Mouse (Mus musculus) midbrain, embryonic 15.5 days (tissue): ENCODE measurements at regions not wholly inside any gene's neighbourhood (a gene's known extent, or its start where the extent isn't known, plus 50 kb on each side); places are given as distances from the start of the nearest gene placed in this dataset.

Experiments
- ATAC-seq: fragments of 200-750 bp; cut with Nextera tagmentation; replicated peaks from 2 replicates; pipeline ENCODE4 v1.8.0; 2017; ENCODE audit warnings: moderate TSS enrichment
- H3K27ac ChIP-seq: fragments of 300-500 bp; sonication (generic); 2 replicates; pipeline ENCODE4 v1.5.1; 2015; ENCODE audit warnings: mild to moderate bottlenecking, inconsistent platforms
- H3K27me3 ChIP-seq: fragments of 300-500 bp; sonication (generic); replicated peaks from 2 replicates; pipeline ENCODE4 v1.6.1; 2015; ENCODE audit warnings: inconsistent platforms
- H3K36me3 ChIP-seq: fragments of 300-500 bp; sonication (generic); replicated peaks from 2 replicates; pipeline ENCODE4 v1.6.1; 2015; ENCODE audit warnings: inconsistent platforms
- H3K4me1 ChIP-seq: fragments of 300-500 bp; sonication (generic); 2 replicates; pipeline ENCODE4 v1.6.1; 2015; ENCODE audit warnings: inconsistent platforms
- H3K4me2 ChIP-seq: fragments of 300-500 bp; sonication (generic); 2 replicates; pipeline ENCODE4 v1.6.1; 2015; ENCODE audit warnings: inconsistent platforms, mild to moderate bottlenecking, moderate library complexity
- H3K4me3 ChIP-seq: fragments of 300-500 bp; sonication (generic); 2 replicates; pipeline ENCODE4 v1.5.1; 2015; ENCODE audit warnings: mild to moderate bottlenecking, inconsistent platforms
- H3K9ac ChIP-seq: fragments of 300-500 bp; sonication (generic); 2 replicates; pipeline ENCODE4 v1.6.1; 2015; ENCODE audit warnings: mild to moderate bottlenecking, inconsistent platforms
- H3K9me3 ChIP-seq: fragments of 300-500 bp; sonication (generic); 2 replicates; pipeline ENCODE4 v1.6.1; 2016; ENCODE audit warnings: inconsistent platforms
- WGBS: fragments of 180-500 bp; shearing (Covaris S2); methylation state at CpG from one replicate; pipeline ENCODE4 v1.1.7; 2015; ENCODE audit warnings: mixed read lengths; 5-methylcytosine and 5-hydroxymethylcytosine counted together

GRCm38 (mm10) chr4:29034406-29034805 is 221.5 kb downstream of the Epha7 start:
- 100% methylated on average over 1 of the region's 1 CpGs for WGBS
- ATAC-seq, result no peak
- H3K27ac ChIP-seq, result no peak overlapping the region
- no peaks in the 10 kb centered on the region for H3K36me3 ChIP-seq
- no peaks in the 10 kb centered on the region for H3K9me3 ChIP-seq
- no peaks in the 10 kb centered on the region for H3K4me1 ChIP-seq
- H3K9ac ChIP-seq, result no peak overlapping the region
- no peak overlapping the region for H3K4me2 ChIP-seq
- H3K27me3 ChIP-seq, result no peaks in the 10 kb centered on the region
- H3K4me3 ChIP-seq, result no peak overlapping the region

GRCm38 (mm10) chr4:29039993-29040392 is 227.1 kb downstream of the Epha7 start:
- WGBS, result 37% methylated on average over 1 of the region's 1 CpGs
- Histone ChIP-seq H3K4me1 (no peaks in the 10 kb centered on the region), H3K4me2 (no peak overlapping the region), H3K27me3 (no peaks in the 10 kb centered on the region), H3K9me3 (no peaks in the 10 kb centered on the region), H3K36me3 (no peaks in the 10 kb centered on the region), H3K9ac (no peak overlapping the region), H3K4me3 (no peak overlapping the region), H3K27ac (no peak overlapping the region)
- ATAC-seq, result no peak

- WGBS, result 57% methylated on average over 12 of the region's 12 CpGs
- H3K27me3 ChIP-seq, result no peaks in the 10 kb centered on the region
- ATAC-seq, result no peak
- H3K27ac ChIP-seq, result no peak overlapping the region
- no peaks in the 10 kb centered on the region for H3K9me3 ChIP-seq
- no peak overlapping the region for H3K9ac ChIP-seq
- H3K36me3 ChIP-seq, result no peaks in the 10 kb centered on the region
- H3K4me3 ChIP-seq, result no peak overlapping the region
- H3K4me2 ChIP-seq, result no peak overlapping the region
- H3K4me1 ChIP-seq, result 0 out of 2 replicates have a peak, but pooled peaks cover 3% of the 10 kb centered on the region
Measured at GRCm38 (mm10) chr4:29068678-29069621, 256.0 kb downstream of the Epha7 start.

- ATAC-seq, result no peak
- H3K36me3 ChIP-seq, result no peaks in the 10 kb centered on the region
- H3K9ac ChIP-seq, result no peak overlapping the region
- no peak overlapping the region for H3K27ac ChIP-seq
- no peak overlapping the region for H3K4me3 ChIP-seq
- no peaks in the 10 kb centered on the region for H3K9me3 ChIP-seq
- no peaks in the 10 kb centered on the region for H3K27me3 ChIP-seq
- H3K4me2 ChIP-seq, result no peak overlapping the region
- H3K4me1 ChIP-seq, result no peaks in the 10 kb centered on the region
Measured at GRCm38 (mm10) chr4:29074204-29074603, 261.3 kb downstream of the Epha7 start.

GRCm38 (mm10) chr4:29074851-29075250 is 261.9 kb downstream of the Epha7 start:
- ATAC-seq, result no peak
- Histone ChIP-seq H3K27me3 (no peaks in the 10 kb centered on the region), H3K4me1 (no peaks in the 10 kb centered on the region), H3K36me3 (no peaks in the 10 kb centered on the region), H3K4me3 (no peak overlapping the region), H3K9me3 (no peaks in the 10 kb centered on the region), H3K4me2 (no peak overlapping the region), H3K27ac (no peak overlapping the region), H3K9ac (no peak overlapping the region)
- 91% methylated on average over 3 of the region's 3 CpGs for WGBS

GRCm38 (mm10) chr4:29076683-29077082 is 263.8 kb downstream of the Epha7 start:
- Histone ChIP-seq H3K4me3 (no peak overlapping the region), H3K27ac (no peak overlapping the region), H3K4me2 (no peak overlapping the region), H3K27me3 (no peaks in the 10 kb centered on the region), H3K9ac (no peak overlapping the region), H3K4me1 (no peaks in the 10 kb centered on the region), H3K36me3 (no peaks in the 10 kb centered on the region), H3K9me3 (no peaks in the 10 kb centered on the region)
- no peak for ATAC-seq
- WGBS, result 93% methylated on average over 3 of the region's 3 CpGs

- ATAC-seq, result no peak
- H3K9ac ChIP-seq, result no peak overlapping the region
- H3K4me3 ChIP-seq, result no peak overlapping the region
- H3K27ac ChIP-seq, result no peak overlapping the region
- no peaks in the 10 kb centered on the region for H3K36me3 ChIP-seq
- 98% methylated on average over 3 of the region's 3 CpGs for WGBS
- H3K27me3 ChIP-seq, result no peaks in the 10 kb centered on the region
- no peak overlapping the region for H3K4me2 ChIP-seq
- H3K9me3 ChIP-seq, result no peaks in the 10 kb centered on the region
- H3K4me1 ChIP-seq, result no peaks in the 10 kb centered on the region
Measured at GRCm38 (mm10) chr4:29078391-29078790, 265.5 kb downstream of the Epha7 start.

- H3K27ac ChIP-seq, result no peak overlapping the region
- no peak for ATAC-seq
- H3K9ac ChIP-seq, result no peak overlapping the region
- 78% methylated on average over 5 of the region's 5 CpGs for WGBS
- H3K27me3 ChIP-seq, result no peaks in the 10 kb centered on the region
- H3K4me1 ChIP-seq, result no peaks in the 10 kb centered on the region
- H3K4me3 ChIP-seq, result no peak overlapping the region
- H3K4me2 ChIP-seq, result no peak overlapping the region
- no peaks in the 10 kb centered on the region for H3K9me3 ChIP-seq
- H3K36me3 ChIP-seq, result no peaks in the 10 kb centered on the region
Measured at GRCm38 (mm10) chr4:29083545-29084290, 270.8 kb downstream of the Epha7 start.

GRCm38 (mm10) chr4:29090949-29091348 is 278.0 kb downstream of the Epha7 start:
- no peaks in the 10 kb centered on the region for H3K9me3 ChIP-seq
- 39% methylated on average over 4 of the region's 4 CpGs for WGBS
- no peaks in the 10 kb centered on the region for H3K27me3 ChIP-seq
- H3K27ac ChIP-seq, result no peak overlapping the region
- no peak for ATAC-seq
- no peak overlapping the region for H3K4me2 ChIP-seq
- H3K9ac ChIP-seq, result no peak overlapping the region
- no peak overlapping the region for H3K4me3 ChIP-seq
- no peaks in the 10 kb centered on the region for H3K4me1 ChIP-seq
- H3K36me3 ChIP-seq, result no peaks in the 10 kb centered on the region

GRCm38 (mm10) chr4:29091495-29092211 is 278.7 kb downstream of the Epha7 start:
- H3K36me3 ChIP-seq, result no peaks in the 10 kb centered on the region
- H3K9ac ChIP-seq, result no peak overlapping the region
- H3K27ac ChIP-seq, result no peak overlapping the region
- H3K4me1 ChIP-seq, result no peaks in the 10 kb centered on the region
- H3K4me2 ChIP-seq, result no peak overlapping the region
- no peak for ATAC-seq
- no peak overlapping the region for H3K4me3 ChIP-seq
- H3K9me3 ChIP-seq, result no peaks in the 10 kb centered on the region
- 26% methylated on average over 5 of the region's 5 CpGs for WGBS
- no peaks in the 10 kb centered on the region for H3K27me3 ChIP-seq

GRCm38 (mm10) chr4:29102373-29102772 is 289.4 kb downstream of the Epha7 start:
- no peaks in the 10 kb centered on the region for H3K36me3 ChIP-seq
- no peak overlapping the region for H3K4me2 ChIP-seq
- no peak overlapping the region for H3K9ac ChIP-seq
- H3K4me3 ChIP-seq, result no peak overlapping the region
- H3K27me3 ChIP-seq, result no peaks in the 10 kb centered on the region
- no peak for ATAC-seq
- H3K27ac ChIP-seq, result no peak overlapping the region
- 65% methylated on average over 2 of the region's 2 CpGs for WGBS
- no peaks in the 10 kb centered on the region for H3K4me1 ChIP-seq
- no peaks in the 10 kb centered on the region for H3K9me3 ChIP-seq

GRCm38 (mm10) chr4:29103414-29103813 is 290.5 kb downstream of the Epha7 start:
- no peak for ATAC-seq
- no peaks in the 10 kb centered on the region for H3K9me3 ChIP-seq
- H3K9ac ChIP-seq, result no peak overlapping the region
- H3K4me3 ChIP-seq, result no peak overlapping the region
- H3K4me2 ChIP-seq, result no peak overlapping the region
- H3K27me3 ChIP-seq, result no peaks in the 10 kb centered on the region
- no peak overlapping the region for H3K27ac ChIP-seq
- 81% methylated on average over 1 of the region's 1 CpGs for WGBS
- no peaks in the 10 kb centered on the region for H3K36me3 ChIP-seq
- no peaks in the 10 kb centered on the region for H3K4me1 ChIP-seq
